Mouse (Mus musculus): ENCODE measurements around the gene Olfr1512. TPM values are rescaled to one million over a fixed set of nuclear protein-coding genes. Genes with fewer than 3 reads are reported as not detected.

Olfr1512 gene
- not detected for polyA plus RNA-seq (2017; shearing (Covaris generic))

DNA sequence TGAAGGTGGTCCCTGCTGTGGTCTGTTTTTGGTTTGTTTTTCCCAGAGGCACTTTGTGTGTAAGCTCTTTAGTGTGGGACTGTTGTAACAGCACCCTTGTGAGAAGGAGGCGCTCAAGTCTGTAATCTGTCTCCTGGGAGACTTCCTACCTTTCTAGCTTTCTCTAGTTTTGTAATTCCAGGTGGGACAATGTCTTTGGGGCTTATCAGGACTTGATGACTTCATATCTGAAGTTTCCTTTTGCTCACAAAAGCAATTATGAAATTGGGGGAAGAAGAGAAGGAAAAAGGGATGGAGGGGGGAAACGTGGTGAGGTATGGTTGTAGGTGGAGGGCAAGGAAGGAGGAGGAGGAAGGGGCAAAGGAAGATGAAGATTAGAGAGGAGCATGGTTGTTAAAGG lies at the start of gene Olfr1512:
Gene Olfr1512, minus strand, starts transcription at position 101 of the 400 bp plus-strand sequence.

GRCm38 (mm10) chr14:52414273-52414672 lies 35.3 kb upstream of the Olfr1512 start, which contains the start of gene Olfr1510:
Olfr1510 (minus strand) TSS chr14:52414373.

GRCm38 (mm10) chr14:52397279-52397678 lies 18.3 kb upstream of the Olfr1512 start, which contains the start of gene Olfr1511:
Olfr1511 (minus strand) TSS chr14:52397379.

DNA sequence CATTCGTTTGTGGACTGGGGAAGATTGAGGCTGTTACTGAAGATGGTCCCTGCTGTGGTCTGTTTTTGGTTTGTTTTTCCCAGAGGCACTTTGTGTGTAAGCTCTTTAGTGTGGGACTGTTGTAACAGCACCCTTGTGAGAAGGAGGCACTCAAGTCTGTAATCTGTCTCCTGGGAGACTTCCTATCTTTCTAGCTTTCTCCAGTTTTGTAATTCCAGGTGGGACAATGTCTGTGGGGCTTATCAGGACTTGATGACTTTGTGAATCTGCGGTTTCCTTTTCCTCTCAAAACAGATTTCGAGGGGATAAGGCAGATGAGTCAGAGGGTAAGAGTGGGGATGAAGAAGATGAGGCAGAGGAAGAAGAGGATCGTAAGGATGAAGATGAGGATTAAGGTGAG lies 22.7 kb downstream of the Olfr1512 start, which contains the start of gene Olfr1513:
Gene Olfr1513, minus strand, starts transcription at position 101 of the 400 bp plus-strand sequence.

GRCm38 (mm10) chr14:52327910-52328812 lies 50.8 kb downstream of the Olfr1512 start, which contains the start of gene Sall2:
Sall2 (minus strand) TSS chr14:52328762.

Other genes with a start within 250 kb of the Olfr1512 start
- gene Supt16, start 181.8 kb downstream of the Olfr1512 start, polyA plus RNA-seq (2017; shearing (Covaris generic)): 10 to 100 TPM; 20.2 to 21.9 TPM
- 10 to 100 TPM; 30.5 to 32.9 TPM for gene Chd8, start 121.4 kb downstream of the Olfr1512 start, polyA plus RNA-seq (2017; shearing (Covaris generic))
- gene Tox4, start 100.0 kb downstream of the Olfr1512 start, polyA plus RNA-seq (2017; shearing (Covaris generic)): 10 to 100 TPM; 84.0 to 88.3 TPM
- gene Rab2b, start 99.6 kb downstream of the Olfr1512 start, polyA plus RNA-seq (2017; shearing (Covaris generic)): 10 to 100 TPM; 15.0 to 22.1 TPM
- 10 to 100 TPM; 49.0 to 56.2 TPM for gene Mettl3, start 74.0 kb downstream of the Olfr1512 start, polyA plus RNA-seq (2017; shearing (Covaris generic))
- 1 to 10 TPM; 2.1 to 4.3 TPM for gene Sall2, start 50.4 kb downstream of the Olfr1512 start, polyA plus RNA-seq (2017; shearing (Covaris generic))
- under 1 TPM in 1 of 2 experiments, not detected in 1; 0.10 TPM for gene Olfr1513, start 22.8 kb downstream of the Olfr1512 start, polyA plus RNA-seq (2017; shearing (Covaris generic))
- under 1 TPM in 1 of 2 experiments, not detected in 1; 0.21 TPM for gene Olfr1511, start 18.2 kb upstream of the Olfr1512 start, polyA plus RNA-seq (2017; shearing (Covaris generic))
- under 1 TPM in 1 of 2 experiments, not detected in 1; 0.38 TPM for gene Olfr1510, start 35.2 kb upstream of the Olfr1512 start, polyA plus RNA-seq (2017; shearing (Covaris generic))
- not detected for gene Olfr1509, start 63.8 kb upstream of the Olfr1512 start, polyA plus RNA-seq (2017; shearing (Covaris generic))
- under 1 TPM in 1 of 2 experiments, not detected in 1; 0.02 TPM for gene Olfr1508, start 88.3 kb upstream of the Olfr1512 start, polyA plus RNA-seq (2017; shearing (Covaris generic))
- not detected for gene Olfr1507, start 116.6 kb upstream of the Olfr1512 start, polyA plus RNA-seq (2017; shearing (Covaris generic))